Mouse (Mus musculus) naive thymus-derived CD4-positive, alpha-beta T cell, adult 2 months (primary cell): ENCODE data around the gene Pias3.
"Not testable (repeated sequence)": the region's sequence is repeated elsewhere in the genome, so short reads cannot be mapped to it uniquely, and the experiment has no call there.

Source experiments
- DNase-seq: peaks from one replicate; pipeline ENCODE4 v3.0.0-alpha.2; 2011; ENCODE audit warnings: low read depth

Gene Pias3

DNA sequence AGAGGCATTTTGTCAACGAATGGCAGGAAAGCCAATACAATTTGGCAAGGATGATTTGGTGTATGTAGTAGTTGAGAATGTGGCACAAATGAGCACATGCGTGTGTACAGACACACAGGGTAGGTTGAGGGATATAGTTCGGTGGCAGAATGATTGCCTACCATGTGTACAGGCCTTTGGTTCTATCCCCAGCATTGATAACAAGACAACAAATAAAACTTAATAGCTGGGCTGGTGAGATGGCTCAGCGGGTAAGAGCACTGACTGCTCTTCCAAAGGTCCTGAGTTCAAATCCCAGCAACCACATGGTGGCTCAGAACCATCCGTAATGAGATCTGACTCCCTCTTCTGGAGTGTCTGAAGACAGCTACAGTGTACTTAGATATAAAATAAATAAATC lies 10.1 kb upstream of the Pias3 start:
- not testable (repeated sequence) for DNase-seq

GRCm38 (mm10) chr3:96688854-96689253 lies 7.3 kb upstream of the Pias3 start:
- no peak for DNase-seq

DNA sequence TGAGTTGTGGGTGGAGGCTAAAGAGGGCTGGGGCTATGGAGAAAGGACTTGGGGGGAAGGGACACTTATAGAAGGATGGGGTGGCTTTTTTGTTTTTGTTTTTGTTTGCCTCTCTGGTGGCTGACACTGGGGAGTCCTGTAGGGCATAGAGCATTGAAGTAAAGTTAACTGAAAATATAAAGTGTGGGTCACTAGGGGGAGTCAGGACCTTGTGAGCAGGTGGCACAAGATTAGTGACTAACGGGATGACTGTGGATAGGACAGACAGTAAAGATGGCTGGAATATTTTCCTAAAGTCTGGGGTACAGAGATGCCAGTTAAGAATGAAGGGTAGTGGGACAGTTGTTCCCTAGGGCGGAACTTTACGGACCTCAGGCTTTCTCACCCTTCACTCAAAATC lies 5.9 kb upstream of the Pias3 start:
- peak; percentile 46 for DNase-seq

DNA sequence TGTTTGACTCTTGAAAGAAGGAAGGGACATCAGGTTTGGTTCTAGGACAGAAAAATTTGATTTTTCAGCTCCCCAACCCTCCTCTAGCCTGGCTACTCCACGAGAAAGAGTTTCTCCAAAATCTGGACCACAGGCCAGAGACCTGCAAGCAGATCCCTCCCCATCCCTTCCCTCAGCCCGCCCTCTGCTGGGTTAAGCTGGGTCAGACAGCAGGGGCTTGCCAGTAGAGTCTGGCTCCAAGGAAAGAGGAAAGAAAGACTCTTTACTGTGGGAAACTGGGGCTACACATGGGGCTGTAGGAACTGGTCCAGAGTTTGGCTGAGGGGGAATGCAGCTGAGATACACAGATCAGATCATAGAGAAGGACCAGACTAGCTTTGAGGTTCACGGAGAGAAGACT lies 3.7 kb upstream of the Pias3 start:
- no peak for DNase-seq

GRCm38 (mm10) chr3:96693579-96693978 lies 2.6 kb upstream of the Pias3 start:
- no peak for DNase-seq

DNA sequence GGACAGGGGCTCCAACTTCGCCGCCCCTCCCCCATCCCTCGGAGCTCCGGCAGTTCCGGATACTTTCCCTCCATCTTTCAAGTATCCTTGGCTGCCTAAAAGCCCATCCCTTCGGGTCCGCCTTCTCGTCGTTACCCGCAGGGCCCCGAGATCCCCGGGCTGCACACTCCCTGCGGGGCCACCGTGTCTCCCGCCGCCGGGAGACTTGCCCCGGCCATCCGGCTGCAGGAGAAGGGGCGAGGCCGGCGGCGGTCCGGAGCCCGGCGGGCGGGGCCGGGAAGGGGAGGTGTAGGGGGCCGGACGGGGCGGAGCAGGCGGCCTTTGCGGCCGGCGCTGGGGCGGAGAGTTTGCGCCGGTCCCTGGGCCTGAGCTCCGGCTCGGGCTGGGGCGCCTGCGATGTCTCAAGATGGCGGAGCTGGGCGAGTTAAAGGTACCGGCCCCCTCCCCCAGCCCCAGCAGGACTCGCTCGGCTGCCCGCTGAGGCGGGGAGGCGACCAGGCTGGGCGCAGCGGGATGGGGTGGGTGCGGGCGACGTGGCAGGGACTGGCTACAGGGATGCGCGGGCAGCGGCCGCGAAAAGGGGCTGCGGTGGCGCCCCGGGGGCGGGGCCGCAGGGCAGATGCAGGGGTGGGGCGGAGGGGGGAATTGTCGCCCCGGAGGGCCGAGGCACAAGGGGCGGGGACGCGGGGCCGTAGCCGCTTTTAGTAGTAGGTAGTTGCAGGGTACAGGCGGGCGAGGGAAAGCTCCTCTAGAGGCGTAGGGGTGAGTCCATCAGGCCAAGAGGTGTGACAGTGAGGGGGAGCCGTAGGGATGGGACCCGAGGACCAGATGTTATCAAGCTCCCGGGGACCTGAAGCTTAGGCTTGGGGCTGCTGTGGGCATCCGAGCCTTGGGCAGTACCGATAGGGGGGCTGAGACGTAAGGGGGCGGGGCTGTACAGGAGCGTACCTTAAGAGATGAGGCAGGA lies 865 bp downstream of the Pias3 start:
- DNase-seq, result peak; percentile 71

DNA sequence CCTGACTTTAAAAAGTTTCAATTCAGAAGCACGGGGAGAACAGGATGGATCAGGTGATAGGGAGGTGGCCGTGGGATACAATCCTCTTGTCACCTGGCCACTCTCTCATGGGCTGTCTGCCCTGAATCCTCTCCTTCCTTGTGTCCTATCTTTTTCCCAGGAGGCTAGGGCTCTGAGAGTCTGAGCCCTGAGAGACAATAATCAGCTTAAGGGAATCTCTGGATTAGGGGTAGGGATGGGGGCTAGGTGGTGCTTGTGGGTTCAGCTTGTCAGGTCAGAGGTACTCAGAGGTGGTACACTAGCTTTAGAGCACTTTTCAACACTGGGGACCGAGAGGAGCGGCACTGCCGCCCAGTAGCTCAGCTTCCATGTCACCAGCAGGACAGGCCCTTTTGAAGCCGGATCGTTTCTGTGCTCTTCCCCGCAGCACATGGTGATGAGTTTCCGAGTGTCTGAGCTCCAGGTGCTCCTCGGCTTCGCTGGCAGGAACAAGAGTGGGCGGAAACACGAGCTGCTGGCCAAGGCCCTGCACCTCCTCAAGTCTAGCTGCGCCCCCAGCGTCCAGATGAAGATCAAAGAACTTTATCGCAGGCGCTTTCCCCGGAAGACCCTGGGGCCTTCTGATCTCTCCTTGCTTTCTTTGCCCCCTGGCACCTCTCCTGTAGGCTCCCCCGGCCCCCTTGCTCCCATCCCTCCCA lies 3.0 kb downstream of the Pias3 start:
- DNase-seq, result no peak

DNA sequence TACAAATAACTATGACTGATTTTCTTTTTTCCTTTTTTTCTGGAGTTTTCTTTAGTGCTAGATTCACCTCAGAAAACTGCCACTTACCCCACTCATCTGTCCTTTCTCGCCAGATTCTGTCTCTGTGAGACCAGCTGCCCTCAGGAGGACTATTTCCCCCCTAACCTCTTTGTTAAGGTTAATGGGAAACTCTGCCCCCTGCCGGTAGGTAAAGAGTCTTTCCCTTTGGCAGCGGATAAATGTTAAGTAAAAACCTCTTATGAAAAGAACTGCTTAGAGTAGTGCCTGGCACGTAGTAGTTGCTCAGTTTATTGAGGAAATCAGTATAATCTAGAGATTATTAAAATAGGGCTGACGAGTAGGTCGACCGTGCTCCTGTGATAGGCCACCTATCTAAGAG lies 4.2 kb downstream of the Pias3 start:
- peak; percentile 54 for DNase-seq

- DNase-seq, result no peak
Measured at GRCm38 (mm10) chr3:96701003-96701402, 4.8 kb downstream of the Pias3 start.

DNA sequence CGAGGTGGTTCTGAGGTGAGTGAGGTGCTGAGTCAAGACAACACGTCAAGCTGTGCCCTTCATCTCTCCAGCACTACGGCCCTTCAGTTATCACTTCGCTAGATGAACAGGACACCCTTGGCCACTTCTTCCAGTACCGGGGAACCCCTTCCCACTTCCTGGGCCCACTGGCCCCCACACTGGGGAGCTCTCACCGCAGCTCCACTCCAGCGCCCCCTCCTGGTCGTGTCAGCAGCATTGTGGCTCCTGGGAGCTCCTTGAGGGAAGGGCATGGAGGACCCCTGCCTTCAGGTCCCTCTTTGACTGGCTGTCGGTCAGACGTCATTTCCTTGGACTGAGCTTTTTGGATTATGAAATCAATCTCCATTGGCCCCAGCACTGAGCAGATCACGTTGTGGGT lies 8.6 kb downstream of the Pias3 start:
- peak; percentile 46 for DNase-seq

DNA sequence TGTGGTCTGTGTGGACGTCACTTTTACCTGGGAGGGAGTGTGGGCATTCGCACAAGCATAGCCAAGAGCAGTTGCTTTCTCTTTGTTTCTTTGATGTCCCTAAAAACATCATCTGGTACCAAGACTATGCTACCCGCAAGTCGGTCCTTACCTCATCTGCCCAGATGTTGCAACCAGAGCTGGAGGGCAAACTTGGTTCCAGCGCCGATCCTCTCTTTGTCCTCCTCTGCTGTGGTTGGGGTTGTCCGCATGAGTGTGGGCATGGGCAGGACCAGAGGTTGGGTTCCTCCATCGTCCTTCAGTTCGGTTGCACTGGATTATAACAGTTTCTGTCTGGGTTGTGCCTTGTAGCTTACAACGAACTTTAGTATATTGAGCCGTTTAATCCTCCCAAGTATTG lies 10.0 kb downstream of the Pias3 start:
- DNase-seq, result no peak

DNA sequence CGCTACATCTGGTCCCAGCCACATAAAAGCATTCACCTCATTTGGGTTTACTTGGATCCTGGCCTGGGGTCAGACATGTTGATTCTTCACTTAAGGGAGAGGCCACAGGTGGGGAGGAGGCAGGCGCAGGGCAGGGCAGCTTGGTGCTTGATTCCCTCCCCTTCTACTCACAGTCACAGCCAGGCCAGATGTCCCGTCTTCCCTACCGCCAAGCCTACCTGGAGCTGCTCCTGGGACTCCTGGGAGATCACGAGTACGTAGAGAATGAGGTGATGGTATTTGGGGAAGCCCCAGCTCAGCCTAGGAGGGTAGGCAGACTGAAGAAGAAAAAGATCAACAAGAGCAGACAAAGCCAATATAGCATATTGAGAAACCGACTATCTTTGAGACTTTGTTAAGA lies 10.8 kb downstream of the Pias3 start:
- DNase-seq, result no peak

DNA sequence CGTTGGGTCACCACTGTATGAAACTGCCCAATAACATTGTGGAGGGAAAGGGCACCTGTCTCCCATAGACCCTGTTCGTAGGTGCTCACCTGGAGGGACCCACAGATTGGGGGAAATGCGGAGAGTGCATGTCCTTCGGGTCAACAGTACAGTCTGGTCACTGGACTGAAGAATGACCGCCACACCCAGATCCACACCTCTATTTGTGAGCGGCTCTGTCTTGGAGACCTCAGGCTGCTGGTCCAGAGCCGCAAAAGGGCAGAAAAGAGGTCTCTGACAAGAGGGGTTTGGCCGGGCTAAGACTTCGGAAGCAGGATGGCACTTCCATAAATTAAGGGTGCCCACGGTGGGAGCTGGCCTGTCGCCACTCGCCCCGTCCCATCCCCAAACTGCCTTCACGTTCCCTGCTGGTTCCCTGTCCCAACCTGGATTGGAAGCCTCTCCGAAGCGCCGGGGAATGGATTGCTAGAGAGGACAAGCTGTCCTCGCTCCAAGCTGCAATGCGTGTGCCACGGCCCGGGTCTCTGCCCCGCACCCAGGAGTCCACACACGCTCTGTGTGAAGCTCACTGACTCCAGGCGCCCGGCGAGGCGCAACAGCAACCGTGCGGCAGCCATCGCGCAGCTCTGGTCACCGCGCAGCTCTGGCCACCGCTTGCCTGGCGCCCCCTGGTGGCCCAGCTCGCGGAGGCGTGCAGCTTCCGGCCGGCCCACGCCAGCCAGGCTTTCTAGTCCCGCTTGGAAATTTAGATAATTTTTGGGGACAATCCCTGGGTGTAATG lies 11.9 kb downstream of the Pias3 start, which contains the start of gene Nudt17:
Gene Nudt17 (minus strand): TSS at position 660 of the 781 bp plus-strand sequence.
- DNase-seq, result peak; percentile 75

DNA sequence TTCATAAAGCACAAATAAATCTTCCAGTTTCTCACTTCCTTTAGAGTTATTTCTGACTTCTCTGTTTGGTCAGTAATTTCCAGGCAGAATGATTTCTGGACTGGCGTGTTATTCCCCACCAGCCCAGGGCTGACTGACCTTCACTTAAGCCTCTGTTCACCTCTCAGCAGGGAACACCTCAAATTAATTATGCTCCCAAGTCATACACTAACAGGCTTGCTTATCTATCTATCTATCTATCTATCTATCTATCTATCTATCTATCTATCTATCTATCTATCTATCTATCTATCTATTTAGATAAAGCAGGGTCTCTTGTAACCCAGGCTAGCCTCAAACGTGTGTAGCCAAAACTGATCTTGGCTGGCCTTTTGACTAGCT lies 12.5 kb downstream of the Pias3 start:
- DNase-seq, result no peak

GRCm38 (mm10) chr3:96714286-96714685 lies 18.1 kb downstream of the Pias3 start:
- DNase-seq, result no peak

- no peak for DNase-seq
Measured at GRCm38 (mm10) chr3:96715854-96716253, 19.7 kb downstream of the Pias3 start.

GRCm38 (mm10) chr3:96719173-96719572 lies 23.0 kb downstream of the Pias3 start:
- DNase-seq, result peak; percentile 50

DNA sequence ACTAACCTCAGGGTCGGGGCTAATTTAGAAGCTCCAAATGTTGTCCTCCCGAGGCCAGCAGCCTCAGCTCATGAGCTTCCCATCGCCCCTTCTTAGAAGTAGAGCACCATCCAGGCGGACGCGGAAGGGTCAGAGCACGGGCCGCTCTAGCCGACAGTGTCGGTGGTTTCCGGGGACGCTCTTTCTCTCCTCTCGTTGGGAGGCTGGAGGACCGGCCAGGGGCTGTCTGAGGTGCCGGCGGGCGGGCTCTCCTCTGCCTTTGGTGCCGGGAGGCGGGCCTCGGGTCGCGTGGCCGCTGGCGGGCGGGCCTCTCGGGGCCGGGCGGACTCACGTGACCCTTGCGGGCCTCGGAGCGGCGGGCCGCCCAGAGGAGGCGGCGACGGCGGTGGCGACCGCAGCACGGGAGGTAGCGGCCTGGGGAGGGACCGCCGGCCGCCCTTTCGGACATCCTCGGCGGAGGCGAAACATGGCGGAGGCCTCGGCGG lies 31.2 kb downstream of the Pias3 start, which contains the start of the genes Polr3c and Rnf115:
Gene Polr3c (minus strand): TSS at position 286 of the 485 bp plus-strand sequence.
Gene Rnf115 (plus strand): TSS at position 322 of the 485 bp plus-strand sequence.
- DNase-seq, result peak; percentile 89

- peak; percentile 64 for DNase-seq
Measured at GRCm38 (mm10) chr3:96727828-96728633, 31.8 kb downstream of the Pias3 start.

DNA sequence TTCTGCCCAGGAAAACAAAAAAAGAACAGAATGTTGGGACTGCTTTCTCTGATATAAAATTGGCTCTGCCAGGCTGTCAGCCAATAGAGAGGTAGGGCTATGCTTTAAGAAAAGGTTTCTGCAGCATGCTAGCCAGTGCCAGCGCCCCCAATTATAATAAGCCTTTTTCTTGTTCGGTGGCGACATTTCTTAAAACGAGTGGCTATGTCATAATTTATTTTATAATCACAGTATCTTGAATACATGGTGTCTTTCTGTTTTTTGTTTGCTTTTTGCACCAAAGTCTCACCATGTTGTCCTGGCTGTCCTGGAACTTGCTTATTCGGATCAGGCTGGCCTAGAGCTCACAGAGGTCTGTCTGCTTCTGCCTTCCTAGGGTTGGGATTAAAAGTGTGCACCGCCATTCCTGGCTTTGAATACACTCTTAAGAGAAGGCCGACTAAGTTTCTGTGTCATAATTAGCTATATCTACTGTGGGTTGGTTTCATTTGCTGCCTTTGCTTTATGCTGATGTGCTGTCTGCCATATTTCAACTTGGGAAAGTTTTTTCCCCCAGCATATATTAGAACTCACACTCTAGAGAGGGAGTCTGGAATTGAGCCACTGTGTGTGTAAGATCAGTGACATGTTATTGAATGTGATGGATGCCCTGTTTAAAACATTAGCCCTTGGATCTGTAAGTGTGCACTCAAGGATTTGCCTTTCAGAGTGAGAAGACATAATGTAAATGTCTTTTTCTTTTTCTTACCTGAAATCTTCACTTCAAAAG lies 32.6 kb downstream of the Pias3 start:
- no peak for DNase-seq
